Mouse (Mus musculus) brain, embryonic 14.5 days (tissue): Measurements from ENCODE around the gene Fggy. TPM values are rescaled to one million over a fixed set of nuclear protein-coding genes. Genes with fewer than 3 reads are reported as not detected.

ENCODE experiments used
- DNase-seq: peaks from one replicate; pipeline ENCODE4 v3.0.0-alpha.2; 2011; ENCODE audit warnings: low read depth
- CTCF ChIP-seq: fragments of 200-500 bp; IDR thresholded peaks from 2 replicates; pipeline ENCODE4 v1.5.1; 2012; ENCODE audit warnings: inconsistent platforms, mild to moderate bottlenecking, moderate library complexity, borderline replicate concordance; ENCODE audit not compliant: insufficient read depth, insufficient read length; ENCODE audit errors: extremely low read depth
- POLR2A ChIP-seq: fragments of 200-500 bp; IDR thresholded peaks from 2 replicates; pipeline ENCODE4 v1.6.1; 2012; ENCODE audit warnings: mild to moderate bottlenecking, inconsistent platforms, borderline replicate concordance; ENCODE audit not compliant: poor library complexity, insufficient read depth, insufficient read length, severe bottlenecking; ENCODE audit errors: extremely low read depth
- polyA plus RNA-seq: library from polyadenylated mRNA; depleted of rRNA; stranded (reverse); fragments of >200 nt; gene quantifications from 2 replicates; pipeline ENCODE4 v1.2.3, GENCODE M21; 2012

Fggy gene
- polyA plus RNA-seq, 1 experiment: 5.0 TPM

- no peak for TF ChIP-seq POLR2A
- TF ChIP-seq CTCF: no peak
- DNase-seq: peak; percentile 58
Measured at GRCm38 (mm10) chr4:95856008-95856407, 298.7 kb downstream of the Fggy start.

- no peak for DNase-seq
- TF ChIP-seq CTCF (no peak), POLR2A (no peak)
Measured at GRCm38 (mm10) chr4:95860601-95861000, 303.3 kb downstream of the Fggy start.

GRCm38 (mm10) chr4:95861074-95861473 is 303.8 kb downstream of the Fggy start:
- TF ChIP-seq CTCF (no peak), POLR2A (no peak)
- peak; percentile 56 for DNase-seq

GRCm38 (mm10) chr4:95861741-95862155 is 304.4 kb downstream of the Fggy start:
- peak; percentile 38 for DNase-seq
- TF ChIP-seq POLR2A (no peak), CTCF (no peak)

- peak; percentile 49 for DNase-seq
- TF ChIP-seq POLR2A (no peak), CTCF (no peak)
Measured at GRCm38 (mm10) chr4:95862276-95862675, 305.0 kb downstream of the Fggy start.

- TF ChIP-seq CTCF (no peak), POLR2A (no peak)
- DNase-seq: peak; percentile 23
Measured at GRCm38 (mm10) chr4:95862781-95863499, 305.6 kb downstream of the Fggy start.

- TF ChIP-seq POLR2A: no peak
- no peak for TF ChIP-seq CTCF
- DNase-seq: no peak
Measured at GRCm38 (mm10) chr4:95863500-95863803, 306.1 kb downstream of the Fggy start.

GRCm38 (mm10) chr4:95865251-95865650 is 307.9 kb downstream of the Fggy start:
- DNase-seq: no peak
- TF ChIP-seq CTCF (no peak), POLR2A (no peak)

- DNase-seq: peak; percentile 63
- TF ChIP-seq POLR2A: no peak
- TF ChIP-seq CTCF: no peak
Measured at GRCm38 (mm10) chr4:95865882-95866281, 308.6 kb downstream of the Fggy start.

- DNase-seq: no peak
Measured at GRCm38 (mm10) chr4:95867103-95867502, 309.8 kb downstream of the Fggy start.

GRCm38 (mm10) chr4:95868348-95868747 is 311.0 kb downstream of the Fggy start:
- DNase-seq: no peak
- TF ChIP-seq CTCF (peak; percentile 3; the same call in 1 of the 2 replicates), POLR2A (no peak)

More at GRCm38 (mm10) chr4:95867103-95867502, 309.8 kb downstream of the Fggy start:
- no peak for TF ChIP-seq POLR2A
- TF ChIP-seq CTCF: no peak

GRCm38 (mm10) chr4:95871216-95871881 is 314.0 kb downstream of the Fggy start:
- TF ChIP-seq POLR2A (no peak), CTCF (peak; percentile 34; the same call in 1 of the 2 replicates)
- peak; percentile 82 for DNase-seq
